Mouse (Mus musculus): Measurements from ENCODE around the gene Gm43720.

Gene Gm43720

GRCm38 (mm10) chr5:138251144-138251543 is 28.6 kb downstream of the Gm43720 start:
- Histone ChIP-seq H3K4me3 (replicated peaks; ENCODE audit: low read length) (no peak overlapping the region), H3K27me3 (ENCODE audit: insufficient read depth, low read length) (no peaks in the 10 kb centered on the region), H3K9me3 (ENCODE audit: low read length) (0 out of 2 replicates have a peak, but pooled peaks cover 6% of the 10 kb centered on the region), H3K4me1 (replicated peaks; ENCODE audit: low read depth, low read length) (peaks cover 13% of the 10 kb centered on the region), H3K36me3 (ENCODE audit: insufficient read depth, low read length) (no peaks in the 10 kb centered on the region)
- TF ChIP-seq NANOG (IDR thresholded peaks at IDR 0.05; ENCODE audit: borderline replicate concordance, low read length): no peak
- TF ChIP-seq POU5F1 (IDR thresholded peaks at IDR 0.05; ENCODE audit: borderline replicate concordance, low read length): no peak
- TF ChIP-seq CTCF (conservative IDR thresholded peaks at IDR 0.05; ENCODE audit: low read length): no peak

DNA sequence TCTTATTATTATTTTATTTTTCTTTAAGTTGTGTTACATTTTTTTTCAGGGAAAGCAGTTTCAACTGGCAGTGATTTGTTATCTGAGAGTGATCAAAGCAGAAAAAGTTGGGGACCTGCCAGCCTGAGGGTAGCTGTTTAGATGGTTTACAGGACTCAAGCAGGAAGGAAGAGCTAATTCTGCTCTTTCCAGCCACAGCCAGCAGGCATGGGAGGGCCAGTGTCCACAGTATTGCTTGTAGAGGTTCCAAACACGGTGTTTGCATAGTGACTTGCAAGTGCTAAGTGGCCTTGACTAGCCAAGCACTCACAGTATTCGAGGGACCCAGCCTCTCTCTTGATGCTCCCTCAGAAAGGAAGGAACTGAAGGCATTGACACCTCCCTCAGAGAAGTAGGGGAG is 38.2 kb downstream of the Gm43720 start:
- Histone ChIP-seq H3K36me3 (ENCODE audit: insufficient read depth, low read length) (no peaks in the 10 kb centered on the region), H3K9me3 (ENCODE audit: low read length) (no peaks in the 10 kb centered on the region), H3K27me3 (ENCODE audit: insufficient read depth, low read length) (peaks cover 2% of the 10 kb centered on the region; the same call in 1 of the 2 replicates), H3K4me3 (replicated peaks; ENCODE audit: low read length) (no peak overlapping the region), H3K4me1 (replicated peaks; ENCODE audit: low read depth, low read length) (no peaks in the 10 kb centered on the region)
- no peak for TF ChIP-seq NANOG (IDR thresholded peaks at IDR 0.05; ENCODE audit: borderline replicate concordance, low read length)
- no peak for TF ChIP-seq POU5F1 (IDR thresholded peaks at IDR 0.05; ENCODE audit: borderline replicate concordance, low read length)
- no peak for TF ChIP-seq CTCF (conservative IDR thresholded peaks at IDR 0.05; ENCODE audit: low read length)

- no peak for TF ChIP-seq NANOG (IDR thresholded peaks at IDR 0.05; ENCODE audit: borderline replicate concordance, low read length)
- no peak for TF ChIP-seq CTCF (conservative IDR thresholded peaks at IDR 0.05; ENCODE audit: low read length)
- no peak for TF ChIP-seq POU5F1 (IDR thresholded peaks at IDR 0.05; ENCODE audit: borderline replicate concordance, low read length)
- Histone ChIP-seq H3K4me3 (replicated peaks; ENCODE audit: low read length) (no peak overlapping the region), H3K9me3 (ENCODE audit: low read length) (no peaks in the 10 kb centered on the region), H3K27me3 (ENCODE audit: insufficient read depth, low read length) (no peaks in the 10 kb centered on the region), H3K4me1 (replicated peaks; ENCODE audit: low read depth, low read length) (no peaks in the 10 kb centered on the region), H3K36me3 (ENCODE audit: insufficient read depth, low read length) (no peaks in the 10 kb centered on the region)
Observed at GRCm38 (mm10) chr5:138234224-138234623, 45.5 kb downstream of the Gm43720 start.

DNA sequence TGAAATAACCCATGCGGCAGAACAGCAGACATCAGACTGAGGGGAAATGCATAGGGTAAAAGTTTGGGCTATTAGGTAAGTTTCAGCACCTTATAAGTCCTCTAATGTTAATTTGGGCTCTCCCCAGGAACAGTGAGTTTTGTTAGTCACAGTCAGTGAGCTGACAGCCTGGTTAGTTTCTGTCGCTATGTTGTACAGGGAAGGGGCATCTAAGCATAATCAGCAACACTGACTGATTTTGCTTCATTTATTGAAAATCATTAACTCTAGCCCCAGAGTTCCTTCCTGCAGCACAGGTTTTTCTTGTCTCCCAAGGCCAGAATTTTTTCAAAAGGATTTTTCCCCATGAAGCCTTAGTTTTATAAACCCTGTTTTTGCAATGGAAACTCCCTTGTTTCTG is 46.0 kb downstream of the Gm43720 start:
- Histone ChIP-seq H3K36me3 (ENCODE audit: insufficient read depth, low read length) (no peaks in the 10 kb centered on the region), H3K27me3 (ENCODE audit: insufficient read depth, low read length) (no peaks in the 10 kb centered on the region), H3K4me1 (replicated peaks; ENCODE audit: low read depth, low read length) (no peaks in the 10 kb centered on the region), H3K4me3 (replicated peaks; ENCODE audit: low read length) (no peak overlapping the region), H3K9me3 (ENCODE audit: low read length) (no peaks in the 10 kb centered on the region)
- no peak for TF ChIP-seq POU5F1 (IDR thresholded peaks at IDR 0.05; ENCODE audit: borderline replicate concordance, low read length)
- TF ChIP-seq CTCF (conservative IDR thresholded peaks at IDR 0.05; ENCODE audit: low read length): no peak
- no peak for TF ChIP-seq NANOG (IDR thresholded peaks at IDR 0.05; ENCODE audit: borderline replicate concordance, low read length)

DNA sequence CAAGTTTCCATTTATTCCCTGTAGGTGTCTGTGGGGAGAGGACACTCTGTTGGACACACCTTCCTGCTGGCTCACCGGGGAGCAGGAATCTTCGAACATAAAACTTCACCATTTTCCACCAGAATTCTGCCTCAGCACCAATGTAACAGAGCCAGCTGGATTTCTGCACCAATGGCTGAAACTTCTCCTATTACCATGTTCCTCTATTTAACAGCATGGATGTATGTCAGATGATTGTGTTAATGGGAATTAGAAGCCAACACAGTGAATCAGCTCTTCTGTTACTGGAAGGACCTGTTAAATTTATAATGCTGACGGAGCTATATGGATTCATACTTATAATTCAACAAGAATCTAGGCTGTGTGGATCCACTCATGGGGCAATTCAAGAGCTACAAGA is 50.2 kb downstream of the Gm43720 start:
- TF ChIP-seq NANOG (IDR thresholded peaks at IDR 0.05; ENCODE audit: borderline replicate concordance, low read length): no peak
- no peak for TF ChIP-seq CTCF (conservative IDR thresholded peaks at IDR 0.05; ENCODE audit: low read length)
- TF ChIP-seq POU5F1 (IDR thresholded peaks at IDR 0.05; ENCODE audit: borderline replicate concordance, low read length): no peak
- no peaks in the 10 kb centered on the region for H3K4me1 ChIP-seq (replicated peaks; ENCODE audit: low read depth, low read length)
- H3K36me3 ChIP-seq (ENCODE audit: insufficient read depth, low read length): no peaks in the 10 kb centered on the region
- no peaks in the 10 kb centered on the region for H3K27me3 ChIP-seq (ENCODE audit: insufficient read depth, low read length)
- no peaks in the 10 kb centered on the region for H3K9me3 ChIP-seq (ENCODE audit: low read length)
- H3K4me3 ChIP-seq (replicated peaks; ENCODE audit: low read length): no peak overlapping the region

GRCm38 (mm10) chr5:138228026-138228425 is 51.7 kb downstream of the Gm43720 start:
- Histone ChIP-seq H3K27me3 (ENCODE audit: insufficient read depth, low read length) (no peaks in the 10 kb centered on the region), H3K4me1 (replicated peaks; ENCODE audit: low read depth, low read length) (no peaks in the 10 kb centered on the region), H3K36me3 (ENCODE audit: insufficient read depth, low read length) (no peaks in the 10 kb centered on the region), H3K9me3 (ENCODE audit: low read length) (no peaks in the 10 kb centered on the region), H3K4me3 (replicated peaks; ENCODE audit: low read length) (no peak overlapping the region)
- TF ChIP-seq POU5F1 (IDR thresholded peaks at IDR 0.05; ENCODE audit: borderline replicate concordance, low read length) (no peak), NANOG (IDR thresholded peaks at IDR 0.05; ENCODE audit: borderline replicate concordance, low read length) (no peak), CTCF (conservative IDR thresholded peaks at IDR 0.05; ENCODE audit: low read length) (peak; percentile 99)

DNA sequence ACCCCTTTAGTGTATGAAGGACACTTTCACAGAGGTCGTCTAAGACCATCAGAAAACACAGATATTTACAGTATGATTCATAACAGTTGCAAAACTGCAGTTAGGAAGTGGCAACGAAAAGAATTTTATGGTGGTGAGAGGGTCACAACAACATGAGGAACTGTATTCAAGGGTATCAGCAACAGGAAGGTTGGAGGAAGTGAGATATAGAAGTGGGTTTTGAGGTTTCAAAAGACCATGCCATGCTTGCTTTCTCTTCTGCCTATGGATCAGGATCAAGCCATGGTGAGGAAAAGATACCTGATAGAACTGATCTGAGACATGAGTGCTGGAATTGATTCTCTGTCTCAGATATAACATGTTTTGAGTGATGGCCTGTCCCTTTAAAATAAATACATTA is 52.4 kb downstream of the Gm43720 start:
- TF ChIP-seq NANOG (IDR thresholded peaks at IDR 0.05; ENCODE audit: borderline replicate concordance, low read length): no peak
- no peak for TF ChIP-seq POU5F1 (IDR thresholded peaks at IDR 0.05; ENCODE audit: borderline replicate concordance, low read length)
- TF ChIP-seq CTCF (conservative IDR thresholded peaks at IDR 0.05; ENCODE audit: low read length): no peak
- Histone ChIP-seq H3K36me3 (ENCODE audit: insufficient read depth, low read length) (no peaks in the 10 kb centered on the region), H3K4me3 (replicated peaks; ENCODE audit: low read length) (no peak overlapping the region), H3K9me3 (ENCODE audit: low read length) (no peaks in the 10 kb centered on the region), H3K4me1 (replicated peaks; ENCODE audit: low read depth, low read length) (no peaks in the 10 kb centered on the region), H3K27me3 (ENCODE audit: insufficient read depth, low read length) (no peaks in the 10 kb centered on the region)

DNA sequence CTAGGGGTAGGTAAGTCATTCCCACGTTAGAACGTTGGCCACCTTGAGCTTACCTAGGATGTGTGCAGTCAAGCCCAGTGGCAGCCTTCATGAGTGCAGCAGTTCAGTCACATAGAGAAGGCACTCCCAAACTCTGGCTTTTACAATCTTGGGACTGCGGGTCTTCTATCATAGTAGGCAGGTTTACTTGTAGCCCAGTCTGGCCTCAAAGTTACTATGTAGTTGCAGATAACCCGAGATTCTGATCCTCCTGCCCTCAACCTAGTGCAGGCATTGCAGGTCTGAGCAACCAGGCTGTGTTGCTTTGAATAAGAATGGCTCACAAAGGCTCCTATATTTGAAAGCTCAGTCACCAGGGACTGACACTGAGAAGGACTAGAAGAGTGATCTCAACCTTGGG is 53.3 kb downstream of the Gm43720 start:
- H3K9me3 ChIP-seq (ENCODE audit: low read length): no peaks in the 10 kb centered on the region
- H3K36me3 ChIP-seq (ENCODE audit: insufficient read depth, low read length): no peaks in the 10 kb centered on the region
- H3K27me3 ChIP-seq (ENCODE audit: insufficient read depth, low read length): no peaks in the 10 kb centered on the region
- no peak overlapping the region for H3K4me3 ChIP-seq (replicated peaks; ENCODE audit: low read length)
- no peaks in the 10 kb centered on the region for H3K4me1 ChIP-seq (replicated peaks; ENCODE audit: low read depth, low read length)
- TF ChIP-seq NANOG (IDR thresholded peaks at IDR 0.05; ENCODE audit: borderline replicate concordance, low read length) (no peak), CTCF (conservative IDR thresholded peaks at IDR 0.05; ENCODE audit: low read length) (no peak), POU5F1 (IDR thresholded peaks at IDR 0.05; ENCODE audit: borderline replicate concordance, low read length) (no peak)

GRCm38 (mm10) chr5:138225700-138226099 is 54.1 kb downstream of the Gm43720 start, which contains the start of gene Nxpe5:
TSS of gene Nxpe5 (plus strand) at chr5:138225898.
- Histone ChIP-seq H3K27me3 (ENCODE audit: insufficient read depth, low read length) (no peaks in the 10 kb centered on the region), H3K4me1 (replicated peaks; ENCODE audit: low read depth, low read length) (no peaks in the 10 kb centered on the region), H3K9me3 (ENCODE audit: low read length) (no peaks in the 10 kb centered on the region), H3K4me3 (replicated peaks; ENCODE audit: low read length) (no peak within 1 kb of the TSS), H3K36me3 (ENCODE audit: insufficient read depth, low read length) (no peaks in the 10 kb centered on the region)
- TF ChIP-seq NANOG (IDR thresholded peaks at IDR 0.05; ENCODE audit: borderline replicate concordance, low read length) (no peak), POU5F1 (IDR thresholded peaks at IDR 0.05; ENCODE audit: borderline replicate concordance, low read length) (no peak), CTCF (conservative IDR thresholded peaks at IDR 0.05; ENCODE audit: low read length) (no peak)

Measured in E14TG2a.4 (cell line).